Mouse (Mus musculus) heart, embryonic 10.5 days (tissue): ENCODE measurements at regions not wholly inside any gene's neighbourhood (a gene's known extent, or its start where the extent isn't known, plus 50 kb on each side); places are given as distances from the start of the nearest gene placed in this dataset.

Experiments
- DNase-seq: peaks from one replicate; pipeline ENCODE4 v3.0.0-alpha.2; 2017; ENCODE audit warnings: low spot score
- H3K27ac ChIP-seq: fragments of 300-500 bp; sonication (generic); 2 replicates; pipeline ENCODE4 v1.5.1; 2016; ENCODE audit warnings: mild to moderate bottlenecking
- H3K27me3 ChIP-seq: fragments of 300-500 bp; sonication (generic); 2 replicates; pipeline ENCODE4 v1.6.1; 2016; ENCODE audit warnings: mild to moderate bottlenecking; ENCODE audit not compliant: poor library complexity, insufficient read depth, severe bottlenecking
- H3K36me3 ChIP-seq: fragments of 300-500 bp; sonication (generic); 2 replicates; pipeline ENCODE4 v1.6.1; 2016; ENCODE audit warnings: mild to moderate bottlenecking, moderate library complexity
- H3K4me1 ChIP-seq: fragments of 300-500 bp; sonication (generic); 2 replicates; pipeline ENCODE4 v1.6.1; 2016; ENCODE audit warnings: mild to moderate bottlenecking
- H3K4me3 ChIP-seq: fragments of 300-500 bp; sonication (generic); 2 replicates; pipeline ENCODE4 v1.5.1; 2016; ENCODE audit warnings: mild to moderate bottlenecking, moderate library complexity
- H3K9me3 ChIP-seq: fragments of 300-500 bp; sonication (generic); 2 replicates; pipeline ENCODE4 v1.6.1; 2016; ENCODE audit warnings: mild to moderate bottlenecking, moderate library complexity
- WGBS: fragments of 180-500 bp; shearing (Covaris S2); methylation state at CpG from one replicate; pipeline ENCODE4 v1.1.7; 2016; 5-methylcytosine and 5-hydroxymethylcytosine counted together

DNA sequence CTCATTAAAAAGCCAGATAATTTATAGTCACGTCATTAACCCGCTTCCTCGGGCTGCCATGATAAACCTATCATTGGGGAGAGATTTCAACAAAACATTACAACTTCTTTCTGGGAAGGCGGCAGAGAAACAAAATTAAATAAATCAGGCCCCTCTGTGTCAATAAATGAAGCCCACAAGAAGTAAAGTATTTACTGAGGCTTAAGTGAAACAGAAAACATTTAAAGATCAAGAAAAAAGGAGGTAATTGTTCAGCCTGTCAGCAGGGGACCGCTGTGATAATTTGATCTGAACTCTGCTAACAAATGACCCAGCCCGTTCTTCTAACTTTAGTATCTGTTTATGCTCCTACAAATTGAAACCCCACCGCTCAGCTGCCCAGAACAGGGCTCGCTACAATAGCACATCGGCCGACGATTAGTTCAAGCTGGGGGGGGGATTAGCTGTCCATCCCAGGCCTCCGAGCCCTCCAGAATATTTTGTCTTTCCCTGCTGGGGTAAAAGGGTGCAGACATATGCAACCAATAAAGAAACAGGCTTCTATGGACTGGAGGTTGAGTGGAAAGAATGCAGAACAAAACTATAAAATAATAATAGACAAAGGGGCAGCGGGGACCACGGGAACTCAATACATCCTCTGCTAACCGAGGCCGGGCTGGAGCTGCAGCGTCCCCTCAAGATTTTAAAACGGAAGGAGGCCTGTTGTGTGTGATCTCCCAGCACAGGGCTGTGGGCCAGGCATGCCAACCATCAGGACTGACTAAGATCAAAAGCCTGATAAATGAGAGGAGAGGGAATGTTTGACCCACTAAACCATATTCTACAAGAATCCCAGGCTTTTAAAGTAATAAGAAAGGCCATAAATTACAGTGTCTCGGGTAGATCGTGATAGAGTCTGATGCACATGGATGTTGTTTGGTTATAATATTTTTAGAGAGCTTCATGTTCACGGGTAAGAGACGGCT lies 242.8 kb upstream of the Irx5 start:
- H3K9me3 ChIP-seq, result no peaks in the 10 kb centered on the region
- no peaks in the 10 kb centered on the region for H3K36me3 ChIP-seq
- H3K27ac ChIP-seq, result no peak overlapping the region
- WGBS, result 44% methylated on average over 22 of the region's 22 CpGs
- peak overlapping the region; percentile 12; the same call in 1 of the 2 replicates for H3K4me3 ChIP-seq
- 0 out of 2 replicates have a peak, but pooled peaks cover 4% of the 10 kb centered on the region for H3K4me1 ChIP-seq
- DNase-seq, result no peak
- peaks cover 14% of the 10 kb centered on the region for H3K27me3 ChIP-seq

- Histone ChIP-seq H3K4me3 (peak overlapping the region; percentile 12; the same call in 1 of the 2 replicates), H3K36me3 (no peaks in the 10 kb centered on the region), H3K27ac (no peak overlapping the region), H3K4me1 (0 out of 2 replicates have a peak, but pooled peaks cover 4% of the 10 kb centered on the region), H3K27me3 (peaks cover 10% of the 10 kb centered on the region; the same call in 1 of the 2 replicates), H3K9me3 (no peaks in the 10 kb centered on the region)
- no peak for DNase-seq
- 11% methylated on average over 9 of the region's 9 CpGs for WGBS
Observed at GRCm38 (mm10) chr8:92113901-92114300, 243.5 kb upstream of the Irx5 start.

- no peak for DNase-seq
- WGBS, result 50% methylated on average over 4 of the region's 4 CpGs
- H3K9me3 ChIP-seq, result no peaks in the 10 kb centered on the region
- H3K27ac ChIP-seq, result no peak overlapping the region
- no peaks in the 10 kb centered on the region for H3K36me3 ChIP-seq
- 0 out of 2 replicates have a peak, but pooled peaks cover 4% of the 10 kb centered on the region for H3K4me1 ChIP-seq
- no peak overlapping the region for H3K4me3 ChIP-seq
- peaks cover 10% of the 10 kb centered on the region; the same call in 1 of the 2 replicates for H3K27me3 ChIP-seq
Observed at GRCm38 (mm10) chr8:92113386-92113785, 244.0 kb upstream of the Irx5 start.

GRCm38 (mm10) chr8:92104561-92104960 lies 252.9 kb upstream of the Irx5 start:
- Histone ChIP-seq H3K4me3 (no peak overlapping the region), H3K27ac (no peak overlapping the region), H3K9me3 (no peaks in the 10 kb centered on the region), H3K4me1 (peaks cover 5% of the 10 kb centered on the region; the same call in 1 of the 2 replicates), H3K27me3 (no peaks in the 10 kb centered on the region), H3K36me3 (no peaks in the 10 kb centered on the region)
- no peak for DNase-seq
- 38% methylated on average over 6 of the region's 6 CpGs for WGBS

DNA sequence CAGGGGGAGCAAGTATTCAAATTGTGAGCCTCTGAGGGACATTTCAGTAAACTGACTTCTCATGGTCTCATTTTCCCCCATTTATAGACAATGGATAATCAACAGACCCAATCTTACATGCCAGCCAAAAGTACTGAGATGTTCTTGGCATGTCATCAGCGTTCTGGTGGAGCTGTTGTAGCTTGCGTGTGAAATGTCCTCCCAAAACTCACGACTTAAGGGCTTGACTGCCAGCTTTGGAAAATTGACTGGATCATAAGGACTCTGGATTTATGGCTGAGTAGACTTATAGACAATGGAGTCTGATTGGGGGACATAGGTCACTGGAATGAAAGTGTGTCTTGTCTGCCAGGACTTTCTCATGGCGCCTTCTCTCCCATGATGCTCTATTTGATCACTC lies 254.9 kb upstream of the Irx5 start:
- Histone ChIP-seq H3K27ac (no peak overlapping the region), H3K9me3 (no peaks in the 10 kb centered on the region), H3K27me3 (0 out of 2 replicates have a peak, but pooled peaks cover under 1% of the 10 kb centered on the region), H3K4me1 (peaks cover 5% of the 10 kb centered on the region; the same call in 1 of the 2 replicates), H3K36me3 (no peaks in the 10 kb centered on the region), H3K4me3 (no peak overlapping the region)
- 83% methylated on average over 4 of the region's 4 CpGs for WGBS
- DNase-seq, result no peak

GRCm38 (mm10) chr8:92095276-92095675 lies 262.1 kb upstream of the Irx5 start:
- Histone ChIP-seq H3K27ac (no peak overlapping the region), H3K4me3 (no peak overlapping the region), H3K27me3 (peaks cover 12% of the 10 kb centered on the region), H3K36me3 (no peaks in the 10 kb centered on the region), H3K9me3 (no peaks in the 10 kb centered on the region), H3K4me1 (no peaks in the 10 kb centered on the region)
- DNase-seq, result no peak
- WGBS, result 91% methylated on average over 12 of the region's 12 CpGs

DNA sequence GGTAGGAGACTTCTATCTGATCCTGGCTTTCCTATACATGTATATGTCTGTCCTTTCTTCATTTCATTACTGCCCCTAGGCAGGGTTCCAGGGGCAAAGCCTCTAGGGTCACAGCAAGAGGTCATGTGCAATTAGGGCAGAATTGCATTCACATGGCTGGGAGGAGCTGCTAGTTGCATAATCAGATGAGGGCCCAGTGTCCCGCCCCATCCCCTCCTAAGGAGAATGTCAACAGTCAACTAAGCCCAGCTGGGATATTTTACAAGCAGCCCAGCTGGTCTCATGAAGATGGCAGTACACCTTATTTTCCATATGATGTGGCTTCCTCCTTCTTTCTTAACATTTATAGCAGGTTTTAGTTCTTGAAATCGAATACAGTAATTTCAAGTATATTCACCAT lies 273.3 kb upstream of the Irx5 start:
- Histone ChIP-seq H3K4me3 (no peak overlapping the region), H3K27me3 (peaks cover 7% of the 10 kb centered on the region; the same call in 1 of the 2 replicates), H3K36me3 (no peaks in the 10 kb centered on the region), H3K9me3 (no peaks in the 10 kb centered on the region), H3K4me1 (0 out of 2 replicates have a peak, but pooled peaks cover 4% of the 10 kb centered on the region), H3K27ac (no peak overlapping the region)
- 63% methylated on average over 2 of the region's 2 CpGs for WGBS
- DNase-seq, result no peak

DNA sequence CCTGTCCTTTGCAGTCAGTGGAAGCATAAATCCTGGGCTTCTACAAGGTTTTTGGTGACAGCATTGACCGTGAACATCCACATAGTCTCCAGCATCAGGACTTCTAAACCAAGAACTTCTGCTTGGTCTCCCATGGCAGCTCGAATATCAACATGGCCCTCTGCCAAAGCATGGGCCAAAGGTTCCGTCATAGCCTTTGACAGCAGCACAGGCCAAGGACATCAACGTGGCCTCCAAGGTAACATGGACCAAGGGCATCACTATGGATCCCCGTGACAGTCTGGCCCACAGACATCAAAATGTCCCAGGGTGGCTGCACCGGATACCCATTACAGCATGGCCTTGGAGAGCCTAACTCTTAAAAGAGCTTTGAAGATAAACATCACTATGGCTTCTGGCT lies 275.5 kb upstream of the Irx5 start:
- H3K4me1 ChIP-seq, result 0 out of 2 replicates have a peak, but pooled peaks cover 4% of the 10 kb centered on the region
- H3K4me3 ChIP-seq, result no peak overlapping the region
- H3K9me3 ChIP-seq, result no peaks in the 10 kb centered on the region
- peaks cover 11% of the 10 kb centered on the region for H3K27me3 ChIP-seq
- WGBS, result 81% methylated on average over 6 of the region's 6 CpGs
- no peak for DNase-seq
- H3K27ac ChIP-seq, result no peak overlapping the region
- no peaks in the 10 kb centered on the region for H3K36me3 ChIP-seq

- Histone ChIP-seq H3K4me3 (no peak overlapping the region), H3K9me3 (no peaks in the 10 kb centered on the region), H3K36me3 (no peaks in the 10 kb centered on the region), H3K4me1 (0 out of 2 replicates have a peak, but pooled peaks cover 4% of the 10 kb centered on the region), H3K27ac (no peak overlapping the region), H3K27me3 (peaks cover 13% of the 10 kb centered on the region)
- no peak for DNase-seq
- 88% methylated on average over 8 of the region's 8 CpGs for WGBS
Observed at GRCm38 (mm10) chr8:92080852-92081251, 276.6 kb upstream of the Irx5 start.

DNA sequence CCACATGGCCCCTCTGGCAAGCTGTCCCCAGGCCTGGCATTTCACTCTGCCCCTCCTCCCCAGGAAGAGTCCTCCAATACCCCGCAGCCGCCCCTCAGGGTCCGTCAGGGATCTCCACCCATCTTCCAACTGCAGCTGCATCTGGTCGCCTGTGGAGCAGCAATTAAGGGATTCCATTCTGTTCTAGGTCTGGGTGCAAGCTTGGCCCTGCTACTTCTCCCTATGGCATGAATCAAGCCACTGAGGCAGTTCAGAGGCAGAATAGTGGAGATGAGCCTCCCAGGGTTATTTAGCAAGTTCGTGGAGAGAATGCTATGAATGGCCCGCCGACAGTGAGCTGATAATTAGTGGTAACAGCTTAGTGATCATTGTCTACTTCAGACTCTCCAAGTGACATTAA lies 275.7 kb upstream of the Irx3 start:
- Histone ChIP-seq H3K36me3 (no peaks in the 10 kb centered on the region), H3K27ac (no peak overlapping the region), H3K9me3 (no peaks in the 10 kb centered on the region), H3K27me3 (peaks cover 41% of the 10 kb centered on the region), H3K4me3 (no peak overlapping the region), H3K4me1 (peaks cover 9% of the 10 kb centered on the region; the same call in 1 of the 2 replicates)
- 51% methylated on average over 7 of the region's 7 CpGs for WGBS
- no peak for DNase-seq

DNA sequence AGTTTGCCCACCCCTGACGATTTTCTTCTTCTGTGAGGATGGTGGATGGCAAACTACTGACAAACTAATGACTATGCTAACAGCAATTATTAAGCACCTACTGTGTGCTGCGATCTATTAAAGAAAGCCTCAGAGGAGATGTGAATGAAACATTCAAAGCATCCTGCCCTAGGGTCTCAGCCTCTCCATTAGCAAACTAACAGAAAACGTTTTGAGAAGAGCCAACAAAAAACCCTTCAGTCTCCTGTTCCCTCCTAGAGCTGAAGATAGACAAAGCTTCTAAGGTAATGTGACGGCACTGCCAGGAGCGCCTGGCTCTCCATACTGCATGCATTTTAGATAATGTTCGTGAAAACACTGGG lies 270.4 kb upstream of the Irx3 start:
- H3K9me3 ChIP-seq, result no peaks in the 10 kb centered on the region
- no peak overlapping the region for H3K4me3 ChIP-seq
- H3K27ac ChIP-seq, result no peak overlapping the region
- 14% methylated on average over 6 of the region's 6 CpGs for WGBS
- H3K36me3 ChIP-seq, result no peaks in the 10 kb centered on the region
- H3K27me3 ChIP-seq, result peaks cover 82% of the 10 kb centered on the region
- DNase-seq, result no peak
- peaks cover 9% of the 10 kb centered on the region; the same call in 1 of the 2 replicates for H3K4me1 ChIP-seq

GRCm38 (mm10) chr8:92071305-92072253 lies 269.7 kb upstream of the Irx3 start:
- 41% methylated on average over 21 of the region's 21 CpGs for WGBS
- Histone ChIP-seq H3K27ac (no peak overlapping the region), H3K4me3 (no peak overlapping the region), H3K9me3 (no peaks in the 10 kb centered on the region), H3K4me1 (peaks cover 9% of the 10 kb centered on the region; the same call in 1 of the 2 replicates), H3K27me3 (peaks cover 87% of the 10 kb centered on the region), H3K36me3 (no peaks in the 10 kb centered on the region)
- no peak for DNase-seq
